Mouse (Mus musculus) olfactory bulb, adult 2 months (tissue): Measurements from ENCODE around the gene Itga6.

Experiments used
- CTCF ChIP-seq: fragments of 200-500 bp; IDR thresholded peaks from 2 replicates; pipeline ENCODE4 v1.5.1; 2012; ENCODE audit warnings: low read depth, mild to moderate bottlenecking, low read length, moderate library complexity; ENCODE audit not compliant: insufficient read depth
- POLR2A ChIP-seq: fragments of 200-500 bp; IDR thresholded peaks from 2 replicates; pipeline ENCODE4 v1.6.1; 2012; ENCODE audit warnings: mild to moderate bottlenecking, low read depth, low read length, moderate library complexity; ENCODE audit not compliant: insufficient read depth

DNA sequence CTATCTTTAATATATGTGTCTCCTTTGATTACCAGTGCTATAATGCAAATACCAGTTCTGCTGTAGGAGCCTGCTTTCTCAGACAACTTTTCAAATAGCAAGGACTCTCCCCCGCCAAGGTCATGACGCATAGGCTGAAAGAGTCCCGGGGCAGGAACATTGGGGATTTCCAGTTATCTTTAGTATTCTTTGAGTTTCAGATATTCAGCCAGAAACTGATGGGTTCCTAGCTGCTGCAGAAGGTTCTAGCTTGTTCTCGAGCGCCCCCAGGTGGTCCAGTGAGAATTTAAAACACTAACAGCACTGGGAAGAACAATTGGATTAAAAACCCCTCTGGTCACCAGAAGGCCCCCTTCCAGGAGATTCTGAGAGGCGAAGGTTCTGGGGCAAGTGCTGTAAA, 92.4 kb downstream of the Itga6 start:
- TF ChIP-seq CTCF (no peak), POLR2A (no peak)
